Mouse (Mus musculus) intestine, embryonic 16.5 days (tissue): ENCODE results near the gene Hba-x. TPM values are rescaled to one million over a fixed set of nuclear protein-coding genes. Genes with fewer than 3 reads are reported as not detected.
A peak's percentile ranks its signal among the peaks of the same experiment; 100 is the strongest.

Experiments
- ATAC-seq: fragments of 200-750 bp; cut with Nextera tagmentation; 2 replicates; pipeline ENCODE4 v1.8.0; 2017; ENCODE audit warnings: moderate TSS enrichment, moderate library complexity
- H3K27ac ChIP-seq: fragments of 300-500 bp; sonication (generic); 2 replicates; pipeline ENCODE4 v1.5.1; 2014; ENCODE audit warnings: mild to moderate bottlenecking, low read length
- H3K27me3 ChIP-seq: fragments of 300-500 bp; sonication (generic); replicated peaks from 2 replicates; pipeline ENCODE4 v1.6.1; 2014; ENCODE audit warnings: low read length, control low read depth, mixed read lengths; ENCODE audit not compliant: control insufficient read depth, insufficient read depth
- H3K36me3 ChIP-seq: fragments of 300-500 bp; sonication (generic); 2 replicates; pipeline ENCODE4 v1.6.1; 2014; ENCODE audit warnings: low read length, control low read depth; ENCODE audit not compliant: control insufficient read depth, insufficient read depth
- H3K4me1 ChIP-seq: fragments of 300-500 bp; sonication (generic); 2 replicates; pipeline ENCODE4 v1.6.1; 2014; ENCODE audit warnings: low read length, control low read depth, mixed read lengths; ENCODE audit not compliant: control insufficient read depth, insufficient read depth
- H3K4me2 ChIP-seq: fragments of 300-500 bp; sonication (generic); 2 replicates; pipeline ENCODE4 v1.6.1; 2014; ENCODE audit warnings: low read depth, low read length, control low read depth
- H3K4me3 ChIP-seq: fragments of 300-500 bp; sonication (generic); 2 replicates; pipeline ENCODE4 v1.5.1; 2014; ENCODE audit warnings: mild to moderate bottlenecking, low read length
- H3K9ac ChIP-seq: fragments of 300-500 bp; sonication (generic); 2 replicates; pipeline ENCODE4 v1.6.1; 2014; ENCODE audit warnings: low read depth, low read length
- H3K9me3 ChIP-seq: fragments of 300-500 bp; sonication (generic); 2 replicates; pipeline ENCODE4 v1.6.1; 2016; ENCODE audit warnings: low read length, control low read depth; ENCODE audit not compliant: control insufficient read depth
- WGBS: fragments of 180-500 bp; shearing (Covaris S2); extraction: QIAGEN DNeasy Blood & Tissue Kit; methylation state at CpG from one replicate; pipeline ENCODE4 v1.1.7; 2014; 5-methylcytosine and 5-hydroxymethylcytosine counted together
- polyA plus RNA-seq: library from polyadenylated mRNA; unstranded; fragments of >200 nt; fragmentation: Nextera tagmentation; extraction: Ambion mirVana; gene quantifications from 2 replicates; pipeline ENCODE4 v1.2.1, GENCODE M21; 2015

Gene Hba-x
- polyA plus RNA-seq, 1 experiment from 2014 or later: 16.4 TPM

GRCm38 (mm10) chr11:32303455-32303854, 27.3 kb downstream of the Hba-x start:
- H3K4me2 ChIP-seq: no peak overlapping the region
- H3K4me3 ChIP-seq: no peak overlapping the region
- H3K27ac ChIP-seq: no peak overlapping the region
- no peaks in the 10 kb centered on the region for H3K9me3 ChIP-seq
- no peak overlapping the region for H3K9ac ChIP-seq
- no peaks in the 10 kb centered on the region for H3K27me3 ChIP-seq
- H3K36me3 ChIP-seq: no peaks in the 10 kb centered on the region
- no peaks in the 10 kb centered on the region for H3K4me1 ChIP-seq
- no peak for ATAC-seq
- WGBS: 79% methylated on average over 1 of the region's 1 CpGs

DNA sequence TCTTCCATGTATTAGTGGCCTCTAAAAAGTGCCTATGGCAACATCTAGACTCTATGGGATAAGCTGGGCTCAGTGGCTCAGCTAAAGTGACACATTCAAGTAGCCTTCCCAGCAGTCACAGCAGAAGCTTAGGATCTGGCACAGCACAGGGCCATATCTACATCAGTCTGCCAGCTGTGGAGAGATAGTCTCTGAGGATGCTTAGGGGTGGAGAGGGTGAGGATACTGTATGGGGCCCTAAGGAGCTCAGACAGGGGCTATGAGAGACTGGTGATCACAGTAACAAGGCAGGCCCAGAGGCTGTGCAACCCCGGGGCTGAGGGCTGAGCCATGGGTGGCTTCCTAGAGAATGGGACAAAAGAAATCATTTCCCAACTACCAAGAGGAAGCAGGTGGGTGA, 30.8 kb downstream of the Hba-x start:
- Histone ChIP-seq H3K36me3 (no peaks in the 10 kb centered on the region), H3K4me1 (no peaks in the 10 kb centered on the region), H3K4me3 (no peak overlapping the region), H3K9ac (no peak overlapping the region), H3K27ac (no peak overlapping the region), H3K27me3 (no peaks in the 10 kb centered on the region), H3K4me2 (no peak overlapping the region), H3K9me3 (no peaks in the 10 kb centered on the region)
- ATAC-seq: no peak
- 86% methylated on average over 1 of the region's 1 CpGs for WGBS

GRCm38 (mm10) chr11:32309446-32309845, 33.2 kb downstream of the Hba-x start:
- no peak for ATAC-seq
- no peak overlapping the region for H3K9ac ChIP-seq
- H3K4me1 ChIP-seq: no peaks in the 10 kb centered on the region
- no peaks in the 10 kb centered on the region for H3K9me3 ChIP-seq
- no peaks in the 10 kb centered on the region for H3K27me3 ChIP-seq
- H3K4me2 ChIP-seq: no peak overlapping the region
- no peaks in the 10 kb centered on the region for H3K36me3 ChIP-seq
- H3K27ac ChIP-seq: no peak overlapping the region
- no peak overlapping the region for H3K4me3 ChIP-seq
- 66% methylated on average over 4 of the region's 4 CpGs for WGBS

DNA sequence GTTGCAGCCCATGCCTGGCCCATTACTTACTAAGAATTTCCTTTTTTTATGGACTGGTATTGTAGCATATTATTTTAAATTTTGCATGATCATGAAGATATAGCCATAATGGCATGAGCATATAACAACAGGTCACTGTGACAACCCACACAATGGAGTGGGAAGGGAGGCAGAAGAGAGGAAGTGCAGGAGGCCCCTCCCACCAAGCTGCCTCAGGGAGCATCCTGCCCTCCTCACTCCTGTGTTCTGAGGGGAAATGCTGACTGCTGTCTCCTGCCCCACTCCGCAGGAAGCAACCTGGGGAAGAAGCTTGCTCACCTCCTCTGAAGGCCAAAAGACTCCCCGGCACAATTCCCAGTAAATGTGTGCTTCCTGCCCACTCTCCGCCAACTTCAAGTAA, 33.7 kb downstream of the Hba-x start:
- Histone ChIP-seq H3K27ac (no peak overlapping the region), H3K36me3 (no peaks in the 10 kb centered on the region), H3K4me3 (no peak overlapping the region), H3K4me1 (no peaks in the 10 kb centered on the region), H3K27me3 (no peaks in the 10 kb centered on the region), H3K9ac (no peak overlapping the region), H3K9me3 (no peaks in the 10 kb centered on the region), H3K4me2 (no peak overlapping the region)
- WGBS: 66% methylated on average over 3 of the region's 3 CpGs
- ATAC-seq: no peak

DNA sequence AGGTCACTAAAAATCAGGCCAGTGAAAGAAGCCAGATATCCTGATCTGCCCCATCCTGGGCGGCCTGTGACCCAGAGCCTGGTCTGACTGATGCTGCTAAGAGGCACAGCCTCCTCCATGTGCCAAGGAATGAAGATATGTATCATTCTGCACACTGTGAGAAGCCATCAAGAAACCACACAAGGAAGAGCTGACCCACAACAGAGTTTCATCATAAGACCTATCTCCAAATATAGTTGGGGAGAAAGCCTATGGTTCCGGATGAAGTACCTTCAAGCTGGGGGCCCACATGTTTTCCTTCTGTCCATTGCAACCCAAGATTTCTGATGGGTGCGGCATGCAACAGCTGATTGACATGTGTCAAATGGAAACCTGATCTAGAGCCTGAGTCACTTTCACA, 39.8 kb downstream of the Hba-x start:
- WGBS: 88% methylated on average over 3 of the region's 3 CpGs
- H3K4me1 ChIP-seq: no peaks in the 10 kb centered on the region
- no peak overlapping the region for H3K4me3 ChIP-seq
- no peaks in the 10 kb centered on the region for H3K9me3 ChIP-seq
- ATAC-seq: no peak
- no peaks in the 10 kb centered on the region for H3K27me3 ChIP-seq
- no peak overlapping the region for H3K27ac ChIP-seq
- no peak overlapping the region for H3K9ac ChIP-seq
- no peaks in the 10 kb centered on the region for H3K36me3 ChIP-seq
- no peak overlapping the region for H3K4me2 ChIP-seq

GRCm38 (mm10) chr11:32320507-32321195, 44.5 kb downstream of the Hba-x start:
- no peaks in the 10 kb centered on the region for H3K27me3 ChIP-seq
- H3K9ac ChIP-seq: no peak overlapping the region
- ATAC-seq: no peak
- H3K4me1 ChIP-seq: no peaks in the 10 kb centered on the region
- no peak overlapping the region for H3K4me3 ChIP-seq
- WGBS: 66% methylated on average over 11 of the region's 11 CpGs
- no peaks in the 10 kb centered on the region for H3K9me3 ChIP-seq
- H3K4me2 ChIP-seq: no peak overlapping the region
- H3K36me3 ChIP-seq: no peaks in the 10 kb centered on the region
- H3K27ac ChIP-seq: no peak overlapping the region

- Histone ChIP-seq H3K4me3 (no peak overlapping the region), H3K4me2 (no peak overlapping the region), H3K36me3 (no peaks in the 10 kb centered on the region), H3K9ac (no peak overlapping the region), H3K27ac (no peak overlapping the region), H3K4me1 (no peaks in the 10 kb centered on the region), H3K27me3 (no peaks in the 10 kb centered on the region), H3K9me3 (no peaks in the 10 kb centered on the region)
- 41% methylated on average over 8 of the region's 8 CpGs for WGBS
- ATAC-seq: peak; percentile 48; the same call in 1 of the 2 replicates
Observed at GRCm38 (mm10) chr11:32321196-32321565, 45.0 kb downstream of the Hba-x start.

- peak overlapping the region; percentile 52 for H3K4me2 ChIP-seq
- 8% methylated on average over 15 of the region's 15 CpGs for WGBS
- no peaks in the 10 kb centered on the region for H3K4me1 ChIP-seq
- ATAC-seq: peak; percentile 86
- peak overlapping the region; percentile 31 for H3K4me3 ChIP-seq
- peak overlapping the region; percentile 50 for H3K9ac ChIP-seq
- H3K27ac ChIP-seq: no peak overlapping the region
- H3K27me3 ChIP-seq: no peaks in the 10 kb centered on the region
- H3K9me3 ChIP-seq: no peaks in the 10 kb centered on the region
- no peaks in the 10 kb centered on the region for H3K36me3 ChIP-seq
Observed at GRCm38 (mm10) chr11:32324609-32325008, 48.4 kb downstream of the Hba-x start.
